Mouse (Mus musculus) thymus, adult 2 months (tissue): ENCODE results near the gene Babam2.

Experiments
- CTCF ChIP-seq: fragments of 200-500 bp; IDR thresholded peaks from 2 replicates; pipeline ENCODE4 v1.5.1; 2012; ENCODE audit warnings: mild to moderate bottlenecking, control low read depth, low read length, moderate library complexity, borderline replicate concordance; ENCODE audit not compliant: control insufficient read depth, poor library complexity, insufficient read depth; ENCODE audit errors: extremely low read depth
- POLR2A ChIP-seq: fragments of 200-500 bp; IDR thresholded peaks from 2 replicates; pipeline ENCODE4 v1.6.1; 2012; ENCODE audit warnings: mild to moderate bottlenecking, low read length, control low read depth, moderate library complexity; ENCODE audit not compliant: control insufficient read depth, poor library complexity, insufficient read depth; ENCODE audit errors: extremely low read depth

DNA sequence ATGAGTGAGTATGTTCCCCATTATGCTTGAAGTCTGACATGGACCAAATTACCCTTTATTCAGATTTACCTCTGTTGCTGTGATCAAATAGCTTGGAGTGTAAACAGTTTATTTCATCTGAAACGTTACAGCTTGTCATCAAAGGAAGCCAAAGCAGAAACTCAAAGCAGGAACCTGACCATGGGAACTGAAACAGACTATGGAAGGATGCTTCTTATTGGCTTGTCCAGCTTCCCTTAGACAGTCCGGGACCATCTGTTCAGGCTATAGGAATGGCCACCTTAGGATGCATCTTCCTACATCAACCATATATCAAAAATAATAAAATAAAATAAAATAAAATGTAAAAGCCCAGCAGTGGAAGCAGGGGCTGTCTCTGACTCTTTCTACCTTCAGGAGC lies 183.0 kb downstream of the Babam2 start:
- no peak for TF ChIP-seq CTCF
- no peak for TF ChIP-seq POLR2A
